Mouse (Mus musculus): ENCODE measurements around the gene Proca1. TPM values are rescaled to one million over a fixed set of nuclear protein-coding genes. Genes with fewer than 3 reads are reported as not detected.
"Not testable (repeated sequence)": the region's sequence is repeated elsewhere in the genome, so short reads cannot be mapped to it uniquely, and the experiment has no call there.

Proca1 gene
- polyA plus RNA-seq, 1 experiment from 2014 or later = 1.0 TPM

- under 1% methylated on average over 38 of the region's 38 CpGs for WGBS
Observed at GRCm38 (mm10) chr11:78182961-78183844, 10.0 kb upstream of the Proca1 start, which contains the start of gene Rpl23a. TSS of gene Rpl23a (minus strand) at chr11:78183584.

DNA sequence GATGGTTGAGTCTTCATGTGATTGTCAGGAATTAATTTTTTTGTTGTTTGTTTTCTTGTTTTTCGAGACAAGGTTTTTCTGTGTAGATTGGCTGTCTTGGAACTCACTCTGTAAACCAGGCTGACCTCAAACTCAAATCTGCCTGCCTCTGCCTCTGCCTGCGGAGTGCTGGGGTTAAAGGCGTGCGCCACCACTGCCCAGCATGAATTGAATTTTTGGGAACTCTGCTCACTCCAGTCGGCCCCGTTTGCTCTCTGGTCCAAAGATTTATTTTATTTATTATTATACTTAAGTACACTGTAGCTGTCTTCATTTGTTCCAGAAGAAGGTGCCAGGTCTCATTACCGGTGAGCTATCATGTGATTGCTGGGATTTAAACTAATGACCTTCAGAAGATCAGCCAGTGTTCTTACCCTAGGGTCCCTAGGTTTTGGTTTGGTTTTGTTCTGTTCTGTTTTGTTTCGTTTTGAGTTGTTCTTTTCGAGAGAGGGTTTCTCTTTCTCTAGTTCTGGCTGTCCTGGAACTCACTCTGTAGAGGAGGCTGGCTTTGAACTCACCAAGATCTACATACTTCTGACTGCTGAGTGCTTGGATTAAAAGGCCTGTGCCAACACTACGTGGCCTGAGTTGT is 9.2 kb upstream of the Proca1 start:
- DNase-seq (ENCODE audit: low spot score, missing footprints) (no peak), ATAC-seq (ENCODE audit: low FRiP score) (peak; percentile 10; the same call in 1 of the 2 replicates)
- Histone ChIP-seq H3K27ac (ENCODE audit: low read depth, low read length) (no peak overlapping the region), H3K4me2 (peak overlapping the region; percentile 32), H3K4me1 (ENCODE audit: control insufficient read depth, insufficient read depth, low read length) (peaks cover 29% of the 10 kb centered on the region), H3K27me3 (ENCODE audit: control insufficient read depth, insufficient read depth, low read length) (no peaks in the 10 kb centered on the region), H3K9me3 (ENCODE audit: control insufficient read depth, low read length) (no peaks in the 10 kb centered on the region), H3K9ac (ENCODE audit: low read length) (no peak overlapping the region; the same call in 1 of the 2 replicates), H3K4me3 (ENCODE audit: low read depth, low read length) (peak overlapping the region; percentile 94; the same call in 1 of the 2 replicates), H3K36me3 (ENCODE audit: control insufficient read depth, insufficient read depth, low read length) (peaks cover 13% of the 10 kb centered on the region)
- 61% methylated on average over 10 of the region's 10 CpGs for WGBS

More at GRCm38 (mm10) chr11:78182961-78183844, 10.0 kb upstream of the Proca1 start, which contains the start of gene Rpl23a:
- peak within 1 kb of the TSS; percentile 95 for H3K9ac ChIP-seq (ENCODE audit: low read length)
- peak within 1 kb of the TSS; percentile 94 for H3K4me3 ChIP-seq (ENCODE audit: low read depth, low read length)
- H3K9me3 ChIP-seq (ENCODE audit: control insufficient read depth, low read length) = no peaks in the 10 kb centered on the region
- H3K36me3 ChIP-seq (ENCODE audit: control insufficient read depth, insufficient read depth, low read length) = peaks cover 13% of the 10 kb centered on the region
- H3K4me2 ChIP-seq = peak within 1 kb of the TSS; percentile 77
- no peaks in the 10 kb centered on the region for H3K27me3 ChIP-seq (ENCODE audit: control insufficient read depth, insufficient read depth, low read length)
- peak within 1 kb of the TSS; percentile 91 for H3K27ac ChIP-seq (ENCODE audit: low read depth, low read length)
- peak; percentile 91 for ATAC-seq (ENCODE audit: low FRiP score)
- H3K4me1 ChIP-seq (ENCODE audit: control insufficient read depth, insufficient read depth, low read length) = peaks cover 34% of the 10 kb centered on the region
- peak; percentile 98 for DNase-seq (ENCODE audit: low spot score, missing footprints)

GRCm38 (mm10) chr11:78184702-78185101 is 8.5 kb upstream of the Proca1 start:
- H3K4me2 ChIP-seq; H3K9ac ChIP-seq (ENCODE audit: low read length); H3K27ac ChIP-seq (ENCODE audit: low read depth, low read length); H3K27me3 ChIP-seq (ENCODE audit: control insufficient read depth, insufficient read depth, low read length); H3K9me3 ChIP-seq (ENCODE audit: control insufficient read depth, low read length); ATAC-seq (ENCODE audit: low FRiP score); H3K4me3 ChIP-seq (ENCODE audit: low read depth, low read length); DNase-seq (ENCODE audit: low spot score, missing footprints): not testable (repeated sequence)
- 97% methylated on average over 6 of the region's 6 CpGs for WGBS
- Histone ChIP-seq H3K36me3 (ENCODE audit: control insufficient read depth, insufficient read depth, low read length) (peaks cover 13% of the 10 kb centered on the region), H3K4me1 (ENCODE audit: control insufficient read depth, insufficient read depth, low read length) (peaks cover 23% of the 10 kb centered on the region)

DNA sequence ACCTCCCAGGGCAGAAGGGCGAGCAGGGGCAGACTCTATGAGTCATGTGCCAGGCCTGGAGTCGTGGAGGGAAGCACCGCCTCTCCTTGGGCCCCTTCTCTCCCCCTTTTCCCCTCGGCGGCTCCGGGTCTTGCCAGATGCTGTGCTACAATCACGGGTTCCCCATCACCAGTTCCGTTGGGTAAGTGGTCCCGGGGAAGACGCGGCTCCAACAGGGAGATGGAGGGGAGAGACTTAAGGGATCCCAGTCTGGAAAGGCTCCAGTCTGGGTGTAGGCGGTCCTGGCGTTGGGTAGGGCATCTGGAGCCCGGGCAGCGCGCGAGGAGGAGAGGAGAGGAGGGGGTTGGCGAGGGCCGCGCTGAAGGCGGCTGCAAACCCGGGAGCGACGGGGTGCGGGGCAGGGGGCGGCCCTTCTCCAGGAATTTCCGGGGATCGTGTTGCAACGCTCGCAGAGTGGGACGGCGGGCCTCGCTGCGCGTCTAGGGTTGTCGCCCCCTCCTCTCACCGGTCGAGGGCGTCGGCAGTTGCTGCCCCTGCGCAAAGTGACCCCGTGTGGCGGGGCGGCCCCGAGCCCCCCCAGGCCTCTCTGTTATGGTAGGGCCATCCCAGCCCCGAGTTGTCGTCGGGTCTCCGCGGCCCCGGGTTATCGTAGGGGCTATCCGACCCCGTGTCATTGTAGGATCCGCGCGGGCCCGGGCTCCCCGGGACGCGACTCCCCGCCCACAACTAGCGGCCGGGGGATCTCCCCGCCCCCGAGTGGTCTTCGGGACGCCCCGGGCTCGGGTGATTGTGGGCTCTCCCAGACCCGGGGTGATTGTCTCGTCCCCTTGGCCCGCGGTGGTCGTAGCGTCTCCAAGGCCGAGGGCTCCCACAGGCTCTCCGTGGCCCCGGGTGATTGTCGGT is 4.6 kb upstream of the Proca1 start, which contains the start of gene Rab34:
Rab34 (plus strand) TSS at position 100 of the 903 bp plus-strand sequence.
- ATAC-seq (ENCODE audit: low FRiP score) (peak; percentile 75), DNase-seq (ENCODE audit: low spot score, missing footprints) (peak; percentile 97)
- Histone ChIP-seq H3K4me1 (ENCODE audit: control insufficient read depth, insufficient read depth, low read length) (peaks cover 10% of the 10 kb centered on the region), H3K9ac (ENCODE audit: low read length) (peak within 1 kb of the TSS; percentile 81), H3K4me3 (ENCODE audit: low read depth, low read length) (peak within 1 kb of the TSS; percentile 54), H3K27ac (ENCODE audit: low read depth, low read length) (peak within 1 kb of the TSS; percentile 91), H3K4me2 (peak within 1 kb of the TSS; percentile 64), H3K9me3 (ENCODE audit: control insufficient read depth, low read length) (no peaks in the 10 kb centered on the region), H3K27me3 (ENCODE audit: control insufficient read depth, insufficient read depth, low read length) (no peaks in the 10 kb centered on the region), H3K36me3 (ENCODE audit: control insufficient read depth, insufficient read depth, low read length) (peaks cover 9% of the 10 kb centered on the region)
- under 1% methylated on average over 79 of the region's 80 CpGs for WGBS

GRCm38 (mm10) chr11:78189234-78190040 is 3.8 kb upstream of the Proca1 start:
- H3K27me3 ChIP-seq (ENCODE audit: control insufficient read depth, insufficient read depth, low read length) = no peaks in the 10 kb centered on the region
- under 1% methylated on average over 42 of the region's 42 CpGs for WGBS
- peaks cover 9% of the 10 kb centered on the region for H3K36me3 ChIP-seq (ENCODE audit: control insufficient read depth, insufficient read depth, low read length)
- H3K9ac ChIP-seq (ENCODE audit: low read length) = peak overlapping the region; percentile 81
- H3K4me2 ChIP-seq = peak overlapping the region; percentile 64
- peaks cover 10% of the 10 kb centered on the region for H3K4me1 ChIP-seq (ENCODE audit: control insufficient read depth, insufficient read depth, low read length)
- H3K4me3 ChIP-seq (ENCODE audit: low read depth, low read length) = peak overlapping the region; percentile 54
- ATAC-seq (ENCODE audit: low FRiP score) (peak; percentile 89), DNase-seq (ENCODE audit: low spot score, missing footprints) (peak; percentile 98)
- no peaks in the 10 kb centered on the region for H3K9me3 ChIP-seq (ENCODE audit: control insufficient read depth, low read length)
- H3K27ac ChIP-seq (ENCODE audit: low read depth, low read length) = peak overlapping the region; percentile 91

DNA sequence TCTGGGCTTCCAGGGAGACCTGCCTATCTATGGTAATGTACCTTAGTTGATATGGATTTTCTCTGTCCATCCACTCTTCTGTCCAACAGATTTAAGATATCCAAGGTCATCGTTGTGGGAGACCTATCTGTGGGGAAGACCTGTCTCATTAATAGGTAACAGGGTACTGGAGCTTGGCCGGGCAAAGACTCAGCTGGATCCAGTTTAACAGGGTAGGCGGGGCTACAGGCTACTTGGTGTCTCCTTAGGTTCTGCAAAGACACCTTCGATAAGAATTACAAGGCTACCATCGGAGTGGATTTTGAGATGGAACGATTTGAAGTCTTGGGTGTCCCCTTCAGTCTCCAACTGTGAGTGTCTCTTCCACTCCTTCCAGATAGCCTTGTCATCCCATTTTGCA is 3.2 kb upstream of the Proca1 start:
- H3K27me3 ChIP-seq (ENCODE audit: control insufficient read depth, insufficient read depth, low read length) = no peaks in the 10 kb centered on the region
- peak overlapping the region; percentile 64 for H3K4me2 ChIP-seq
- H3K4me3 ChIP-seq (ENCODE audit: low read depth, low read length) = peak overlapping the region; percentile 54
- peaks cover 9% of the 10 kb centered on the region for H3K36me3 ChIP-seq (ENCODE audit: control insufficient read depth, insufficient read depth, low read length)
- peak overlapping the region; percentile 91 for H3K27ac ChIP-seq (ENCODE audit: low read depth, low read length)
- peaks cover 12% of the 10 kb centered on the region for H3K4me1 ChIP-seq (ENCODE audit: control insufficient read depth, insufficient read depth, low read length)
- no peaks in the 10 kb centered on the region for H3K9me3 ChIP-seq (ENCODE audit: control insufficient read depth, low read length)
- DNase-seq (ENCODE audit: low spot score, missing footprints) = no peak
- 71% methylated on average over 6 of the region's 6 CpGs for WGBS
- peak overlapping the region; percentile 81 for H3K9ac ChIP-seq (ENCODE audit: low read length)
- no peak for ATAC-seq (ENCODE audit: low FRiP score)

- peak overlapping the region; percentile 48 for H3K4me2 ChIP-seq
- peaks cover 9% of the 10 kb centered on the region for H3K36me3 ChIP-seq (ENCODE audit: control insufficient read depth, insufficient read depth, low read length)
- WGBS = 3% methylated on average over 30 of the region's 30 CpGs
- DNase-seq (ENCODE audit: low spot score, missing footprints) (peak; percentile 98), ATAC-seq (ENCODE audit: low FRiP score) (peak; percentile 73)
- H3K9me3 ChIP-seq (ENCODE audit: control insufficient read depth, low read length) = no peaks in the 10 kb centered on the region
- H3K4me3 ChIP-seq (ENCODE audit: low read depth, low read length) = peak overlapping the region; percentile 32
- no peaks in the 10 kb centered on the region for H3K27me3 ChIP-seq (ENCODE audit: control insufficient read depth, insufficient read depth, low read length)
- no peak overlapping the region for H3K27ac ChIP-seq (ENCODE audit: low read depth, low read length)
- peaks cover 10% of the 10 kb centered on the region for H3K4me1 ChIP-seq (ENCODE audit: control insufficient read depth, insufficient read depth, low read length)
- H3K9ac ChIP-seq (ENCODE audit: low read length) = peak overlapping the region; percentile 44
Observed at GRCm38 (mm10) chr11:78194411-78195100, 1.4 kb downstream of the Proca1 start.

Measured in midbrain, embryonic 11.5 days (tissue).